Mouse (Mus musculus) adrenal gland, adult (tissue): ENCODE measurements around the gene Ercc8.

Experiments
- DNase-seq, 2 experiments: peaks; one replicate each; pipeline ENCODE4 v3.0.0; 2022 to 2023; ENCODE audit warnings: low spot score in 1 of 2; ENCODE audit not compliant: inconsistent age in 2 of 2

Ercc8 gene

DNA sequence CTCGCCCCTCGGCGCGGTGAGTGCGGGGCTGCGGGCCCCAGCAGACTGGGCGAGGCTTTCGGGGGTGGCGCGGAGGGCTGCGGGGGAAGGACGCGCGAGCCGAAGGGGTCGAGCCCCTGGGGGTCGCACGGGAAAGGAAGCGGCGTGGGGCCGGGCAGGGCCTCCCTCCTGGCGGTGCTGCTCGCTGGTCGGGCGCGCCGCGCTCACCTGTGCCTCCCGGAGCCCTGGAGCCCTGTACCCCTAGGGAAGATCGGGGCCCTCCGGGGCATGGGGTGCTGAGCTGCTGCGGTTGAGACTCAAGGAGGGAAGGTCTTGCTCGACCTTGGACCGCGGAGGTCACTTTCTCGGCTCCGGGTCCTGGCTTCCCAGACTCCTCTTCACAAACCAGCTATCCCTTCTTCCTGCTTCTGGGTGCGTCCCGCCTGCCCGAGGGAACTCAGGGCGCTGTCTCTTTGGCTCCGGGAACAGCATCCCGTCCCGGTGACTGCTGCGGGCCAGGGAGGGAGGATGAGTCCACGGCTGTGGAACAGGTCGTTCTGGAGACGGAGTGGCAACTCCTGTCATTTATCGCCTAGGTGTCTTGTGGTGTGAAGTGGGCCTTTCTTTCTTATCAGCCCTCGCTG lies 56.1 kb downstream of the Ercc8 start:
- peak; percentile 25 to 76 for DNase-seq

DNA sequence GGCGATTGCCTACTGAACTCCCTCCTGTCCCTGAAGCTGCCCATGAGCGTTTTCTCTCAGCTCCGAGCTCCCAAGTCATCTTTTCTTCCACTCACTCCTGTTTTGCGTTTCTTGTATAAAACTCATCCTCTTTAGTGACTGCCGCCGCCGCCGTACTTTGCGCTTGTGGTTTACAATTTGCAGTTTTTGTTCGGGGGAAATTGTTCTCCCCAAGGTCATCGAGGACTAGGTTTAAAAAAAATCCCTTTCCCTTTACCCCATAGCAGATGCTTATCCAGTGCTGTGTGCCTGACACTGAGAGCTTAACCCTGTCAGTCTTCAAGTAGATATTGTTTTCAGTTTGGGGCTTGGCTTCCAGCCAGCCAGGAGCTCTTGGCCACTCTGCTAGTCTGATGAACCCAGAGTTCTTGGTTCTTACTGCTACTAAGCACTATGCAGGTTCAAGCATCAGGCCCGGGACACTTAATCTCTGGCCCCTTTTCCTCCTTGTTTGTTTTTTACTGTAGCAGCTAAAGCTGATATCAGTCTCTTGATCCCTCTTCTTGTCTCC lies 56.8 kb downstream of the Ercc8 start:
- DNase-seq: no peak

DNA sequence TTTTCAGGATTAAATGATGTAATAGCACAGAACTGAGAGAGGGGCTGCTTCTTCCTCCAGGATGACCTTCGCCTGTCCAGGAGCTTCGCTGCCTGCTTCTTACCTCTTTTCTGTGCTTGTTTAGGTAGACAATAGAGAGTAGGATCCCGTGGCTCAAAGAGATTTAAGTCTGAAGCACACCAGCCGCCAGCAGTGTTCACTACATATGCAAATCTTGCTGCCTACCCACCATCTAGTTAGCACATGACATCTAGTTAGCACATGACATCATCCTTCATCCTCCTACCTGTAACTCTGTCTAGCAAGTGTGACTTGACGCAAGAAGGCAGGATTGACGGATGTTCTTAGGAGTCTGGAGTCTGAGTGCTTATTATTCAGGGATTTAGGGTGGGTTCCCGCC lies 61.2 kb downstream of the Ercc8 start:
- no peak for DNase-seq

DNA sequence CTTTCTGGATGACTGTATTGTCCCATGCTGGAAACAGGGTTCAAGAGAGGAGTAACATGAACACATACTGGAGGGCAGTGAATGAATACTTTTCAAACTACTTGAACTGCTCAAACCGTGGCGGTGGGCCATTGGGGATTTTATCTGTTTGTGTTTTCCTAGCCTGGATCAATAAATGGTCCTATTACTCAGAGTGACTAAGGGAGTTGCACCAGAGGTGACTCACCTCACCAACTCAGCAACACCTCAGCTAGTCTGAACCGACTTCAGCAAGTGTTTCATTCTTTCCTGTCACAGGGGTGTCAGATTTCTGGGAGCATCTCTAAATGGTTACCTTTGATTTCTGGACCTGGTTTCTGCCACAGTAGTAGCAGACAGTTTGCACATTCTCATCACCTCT lies 70.7 kb downstream of the Ercc8 start:
- peak in 1 of 2 experiments; percentile 44 for DNase-seq

DNA sequence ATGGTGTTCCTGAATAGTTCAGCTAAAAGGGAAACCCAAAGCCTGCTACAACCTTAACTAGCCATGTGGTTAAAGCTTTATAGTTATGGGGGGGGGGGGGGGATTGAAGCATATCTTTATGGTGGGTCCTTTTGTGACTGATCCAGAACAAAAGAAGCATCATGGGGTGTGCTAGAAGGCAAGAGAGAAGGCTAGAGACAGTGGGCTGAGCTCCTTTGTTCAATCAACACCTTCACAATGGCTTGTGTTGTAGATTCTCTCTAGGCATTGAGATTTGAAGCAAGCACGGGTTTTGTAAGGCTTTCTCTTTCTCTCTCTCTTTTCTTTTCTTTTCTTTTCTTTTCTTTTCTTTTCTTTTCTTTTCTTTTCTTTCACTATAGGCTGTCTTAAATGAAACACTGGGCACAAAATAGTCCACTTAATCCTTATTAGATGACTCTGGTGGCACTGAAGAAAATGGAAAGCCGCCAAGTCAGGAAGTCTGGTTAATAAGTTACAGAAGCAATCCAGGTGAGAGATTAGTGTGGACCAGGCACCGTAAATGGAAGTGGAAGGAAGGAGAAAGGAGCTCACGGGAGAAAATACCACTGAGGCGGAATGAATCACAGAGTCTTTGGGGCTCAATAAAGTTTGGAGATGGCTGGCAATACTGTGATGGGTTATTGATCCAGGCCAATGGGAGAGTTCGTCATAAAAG lies 71.3 kb downstream of the Ercc8 start:
- DNase-seq: no peak

DNA sequence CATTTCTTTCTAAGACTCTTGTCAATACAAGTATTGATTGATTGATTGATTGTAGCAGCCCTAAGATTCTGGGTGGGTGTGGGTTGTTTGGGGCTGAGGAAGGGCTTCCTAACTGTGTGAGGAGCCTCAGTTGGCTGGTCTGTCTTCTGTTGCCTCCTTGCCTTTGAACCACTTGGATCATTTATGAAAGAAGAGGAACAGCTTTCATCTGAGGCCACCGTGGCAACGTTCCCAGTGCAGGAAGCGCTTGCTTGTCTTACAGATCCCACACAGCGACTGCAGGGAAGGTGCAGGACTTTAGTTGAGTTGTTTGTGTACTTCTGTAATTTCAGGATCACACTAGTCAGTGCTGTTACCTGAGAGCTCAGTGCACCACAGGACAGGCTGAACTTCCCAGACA lies 81.5 kb downstream of the Ercc8 start:
- peak; percentile 21 to 60 for DNase-seq

DNA sequence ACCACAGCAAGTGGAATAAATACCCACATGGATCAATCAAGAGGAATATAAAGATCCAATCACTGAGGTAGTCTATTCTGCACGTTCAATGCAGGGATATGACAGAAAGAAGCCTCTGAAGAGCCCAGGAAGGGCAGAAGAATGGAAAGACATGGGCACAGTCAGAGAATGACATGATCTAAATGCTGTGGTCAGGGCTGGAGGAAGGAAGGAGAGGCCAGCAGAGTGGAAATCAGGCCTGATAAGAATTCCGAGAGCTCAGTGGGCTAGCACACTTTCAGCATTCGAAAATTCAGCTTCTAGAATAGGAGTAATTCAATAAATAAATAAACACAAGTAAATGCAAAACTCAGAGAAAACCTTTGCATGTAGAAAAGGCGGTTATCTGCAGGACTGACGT lies 83.2 kb downstream of the Ercc8 start:
- DNase-seq: no peak
